Mouse (Mus musculus) stomach, embryonic 16.5 days (tissue): Measurements from ENCODE around the gene Zfp991. TPM values are rescaled to one million over a fixed set of nuclear protein-coding genes. Genes with fewer than 3 reads are reported as not detected.
A peak's percentile ranks its signal among the peaks of the same experiment; 100 is the strongest.
"Not testable (repeated sequence)": the region's sequence is repeated elsewhere in the genome, so short reads cannot be mapped to it uniquely, and the experiment has no call there.

ENCODE experiments used
- ATAC-seq: fragments of 200-750 bp; cut with Nextera tagmentation; 2 replicates; pipeline ENCODE4 v1.8.0; 2017; ENCODE audit warnings: moderate number of reproducible peaks, moderate TSS enrichment; ENCODE audit not compliant: insufficient read depth, low FRiP score
- H3K27ac ChIP-seq: fragments of 300-500 bp; sonication (generic); 2 replicates; pipeline ENCODE4 v1.5.1; 2014; ENCODE audit warnings: low read length
- H3K27me3 ChIP-seq: fragments of 300-500 bp; sonication (generic); 2 replicates; pipeline ENCODE4 v1.6.1; 2014; ENCODE audit warnings: low read length, control low read depth, mixed read lengths; ENCODE audit not compliant: control insufficient read depth, insufficient read depth
- H3K36me3 ChIP-seq: fragments of 300-500 bp; sonication (generic); 2 replicates; pipeline ENCODE4 v1.6.1; 2014; ENCODE audit warnings: low read length; ENCODE audit not compliant: control insufficient read depth, insufficient read depth
- H3K4me1 ChIP-seq: fragments of 300-500 bp; sonication (generic); 2 replicates; pipeline ENCODE4 v1.6.1; 2014; ENCODE audit warnings: low read length, control low read depth, mixed read lengths; ENCODE audit not compliant: control insufficient read depth, insufficient read depth
- H3K4me2 ChIP-seq: fragments of 300-500 bp; sonication (generic); 2 replicates; pipeline ENCODE4 v1.6.1; 2014; ENCODE audit warnings: low read depth, low read length, mixed read lengths
- H3K4me3 ChIP-seq: fragments of 300-500 bp; sonication (generic); replicated peaks from 2 replicates; pipeline ENCODE4 v1.5.1; 2014; ENCODE audit warnings: mild to moderate bottlenecking, low read length
- H3K9ac ChIP-seq: fragments of 300-500 bp; sonication (generic); 2 replicates; pipeline ENCODE4 v1.6.1; 2014; ENCODE audit warnings: low read length
- H3K9me3 ChIP-seq: fragments of 300-500 bp; sonication (generic); replicated peaks from 2 replicates; pipeline ENCODE4 v1.6.1; 2016; ENCODE audit warnings: low read length, control low read depth; ENCODE audit not compliant: control insufficient read depth
- WGBS: fragments of 180-500 bp; shearing (Covaris S2); extraction: QIAGEN DNeasy Blood & Tissue Kit; methylation state at CpG from one replicate; pipeline ENCODE4 v1.1.7; 2014; 5-methylcytosine and 5-hydroxymethylcytosine counted together
- polyA plus RNA-seq: library from polyadenylated mRNA; unstranded; fragments of >200 nt; fragmentation: Nextera tagmentation; extraction: Ambion mirVana; gene quantifications from 2 replicates; pipeline ENCODE4 v1.2.1, GENCODE M21; 2015

The Zfp991 gene
- polyA plus RNA-seq = 5.2 and 6.7 TPM in 2 replicates

DNA sequence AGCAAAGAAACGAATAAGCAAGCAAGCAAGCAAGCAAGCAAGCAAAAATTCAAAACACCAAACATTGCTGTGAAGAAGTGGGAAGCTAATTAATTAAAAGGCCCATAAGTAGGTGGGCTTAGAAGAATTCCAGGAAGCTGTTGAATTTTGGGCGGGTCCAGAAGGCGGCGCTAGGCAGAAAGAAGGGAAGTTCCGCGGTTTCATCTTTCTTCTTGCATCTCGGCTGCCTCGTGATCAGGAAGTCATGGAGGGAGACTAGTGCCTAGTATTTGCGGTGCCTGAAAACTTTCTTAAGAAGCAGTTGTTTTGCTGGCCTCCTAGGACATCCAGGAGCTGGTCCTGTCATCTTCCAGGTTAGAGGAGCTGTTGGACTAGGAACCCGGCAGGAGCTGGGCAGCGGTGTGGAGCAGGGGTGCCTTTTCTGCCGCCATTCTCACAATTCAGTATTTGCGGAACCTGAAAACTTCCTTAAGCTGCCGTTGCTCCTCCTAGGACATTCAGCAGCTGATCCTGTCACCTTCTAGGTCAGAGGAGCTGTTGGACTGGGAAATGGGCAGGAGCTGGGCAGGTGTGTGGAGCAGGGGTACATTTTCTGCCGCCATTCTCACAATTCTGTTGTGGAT is at the start of gene Zfp991:
Gene Zfp991 (plus strand): TSS at position 202 of the 623 bp plus-strand sequence.
- H3K4me2 ChIP-seq, H3K27ac ChIP-seq, H3K27me3 ChIP-seq, H3K4me1 ChIP-seq, H3K36me3 ChIP-seq, ATAC-seq, H3K9me3 ChIP-seq, H3K9ac ChIP-seq: not testable (repeated sequence)
- peak within 1 kb of the TSS; percentile 32 for H3K4me3 ChIP-seq
- WGBS = 32% methylated on average over 2 of the region's 15 CpGs

DNA sequence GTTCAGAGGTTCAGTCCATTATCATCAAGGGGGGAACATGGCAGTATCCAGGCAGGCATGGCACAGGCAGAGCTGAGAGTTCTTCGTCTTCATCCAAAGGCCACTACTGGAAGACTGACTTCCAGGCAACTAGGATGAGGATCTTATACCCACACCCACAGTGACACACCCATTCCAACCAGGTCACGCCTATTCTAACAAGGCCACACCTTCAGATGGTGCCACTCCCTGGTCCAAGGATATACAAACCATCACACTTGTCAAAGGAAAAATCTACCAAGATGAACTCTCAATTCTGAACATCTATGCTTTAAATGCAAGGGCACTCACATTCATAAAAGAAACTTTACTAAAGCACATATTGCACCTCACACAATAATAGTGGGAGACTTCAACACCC is 36.2 kb upstream of the Zfp991 start:
- H3K27me3 ChIP-seq, H3K4me2 ChIP-seq, H3K4me3 ChIP-seq, H3K36me3 ChIP-seq, H3K9me3 ChIP-seq, ATAC-seq, H3K27ac ChIP-seq, H3K4me1 ChIP-seq, H3K9ac ChIP-seq: not testable (repeated sequence)
- 61% methylated on average over 2 of the region's 2 CpGs for WGBS

DNA sequence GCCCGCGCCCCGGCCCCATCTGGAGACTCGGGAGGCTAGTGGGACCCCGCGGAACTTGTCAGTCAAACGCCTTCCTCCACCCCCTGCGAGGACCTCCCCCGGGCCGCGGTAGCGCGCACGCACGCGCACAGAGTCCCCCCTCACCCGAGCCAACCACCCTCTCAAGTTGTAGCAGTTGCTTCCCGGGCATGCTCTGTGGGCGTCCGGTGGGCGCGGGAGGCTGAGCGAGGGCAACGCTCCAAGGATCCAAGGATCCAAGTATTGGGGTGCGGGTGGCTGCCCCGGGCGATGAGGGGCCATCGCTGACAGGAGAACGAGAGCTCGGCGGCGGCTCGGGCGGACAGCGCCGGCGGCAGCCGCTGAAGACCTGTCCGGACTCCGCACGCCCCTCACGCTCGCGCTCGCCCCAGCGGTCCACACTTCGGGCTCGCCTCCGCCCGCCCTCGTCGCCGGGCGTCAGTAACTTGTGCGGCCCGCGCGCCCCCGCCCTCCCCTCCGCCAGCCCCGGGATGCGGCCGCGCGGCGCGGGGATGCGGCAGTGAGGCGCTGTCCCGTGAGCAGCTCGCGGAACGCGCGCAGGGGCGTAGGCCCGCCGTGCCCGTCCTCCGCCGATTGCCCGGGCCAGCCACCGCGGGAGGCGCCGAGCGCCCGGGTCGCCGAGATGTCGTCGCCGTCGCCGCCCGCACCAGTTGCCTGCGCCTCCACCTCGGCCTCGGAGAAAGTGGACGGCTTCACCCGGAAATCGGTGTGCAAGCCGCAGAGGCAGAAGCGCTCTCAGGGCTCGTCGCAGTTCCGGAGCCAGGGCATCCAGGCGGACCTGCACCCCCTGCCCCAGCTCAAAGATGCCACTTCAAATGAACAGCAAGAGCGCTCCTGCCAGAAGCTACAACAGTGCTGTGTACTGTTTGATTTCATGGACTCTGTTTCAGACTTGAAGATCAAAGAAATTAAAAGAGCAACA is 29.9 kb upstream of the Zfp991 start:
- not testable (repeated sequence) for H3K9me3 ChIP-seq, H3K27me3 ChIP-seq, ATAC-seq, H3K36me3 ChIP-seq, H3K27ac ChIP-seq, H3K4me1 ChIP-seq
- WGBS = under 1% methylated on average over 106 of the region's 109 CpGs
- Histone ChIP-seq H3K9ac (peak overlapping the region; percentile 16; the same call in 1 of the 2 replicates), H3K4me3 (peak overlapping the region; percentile 44), H3K4me2 (peak overlapping the region; percentile 59)

DNA sequence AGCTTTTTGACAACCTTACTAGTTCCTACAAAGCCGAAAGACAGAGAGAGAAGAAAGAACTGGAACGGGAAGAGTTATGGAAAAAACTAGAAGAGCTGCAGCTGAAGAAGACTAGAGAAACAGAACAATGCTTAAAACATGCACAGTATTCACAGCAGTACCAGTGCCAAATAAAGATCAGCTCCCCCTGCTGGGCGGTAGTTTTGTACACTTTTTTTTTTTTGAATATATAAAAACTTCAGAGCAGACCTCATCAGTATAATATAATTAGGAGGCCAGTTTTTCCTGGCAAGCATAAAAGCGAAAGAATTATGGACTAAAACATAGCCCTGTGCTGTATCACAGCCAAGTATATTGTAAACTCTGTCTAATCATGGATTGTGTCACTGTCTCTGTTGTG is 28.0 kb upstream of the Zfp991 start:
- 48% methylated on average over 4 of the region's 4 CpGs for WGBS
- H3K4me2 ChIP-seq, H3K9me3 ChIP-seq, ATAC-seq, H3K9ac ChIP-seq, H3K4me3 ChIP-seq, H3K27ac ChIP-seq, H3K36me3 ChIP-seq, H3K27me3 ChIP-seq, H3K4me1 ChIP-seq: not testable (repeated sequence)

DNA sequence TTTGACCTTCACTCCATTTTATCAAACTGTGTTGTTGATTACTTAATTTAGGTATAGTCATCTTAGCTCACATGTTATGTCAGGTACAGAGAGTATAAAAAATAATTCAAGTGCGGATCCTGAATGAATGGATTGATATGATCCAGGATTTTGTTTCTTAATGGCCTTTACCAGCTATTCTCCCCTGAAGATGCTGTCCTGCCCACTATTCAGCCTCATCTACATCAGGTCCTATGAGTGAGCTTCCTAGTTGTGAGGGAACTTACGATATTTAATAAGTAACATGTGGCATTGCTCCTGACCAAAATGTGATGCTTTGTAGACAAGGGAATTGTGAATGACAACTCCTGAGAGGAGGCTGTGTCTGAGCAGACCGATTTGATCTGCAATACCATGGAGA is 14.0 kb upstream of the Zfp991 start:
- not testable (repeated sequence) for H3K36me3 ChIP-seq, H3K9ac ChIP-seq, H3K4me1 ChIP-seq, H3K27ac ChIP-seq, H3K9me3 ChIP-seq, H3K4me3 ChIP-seq, H3K27me3 ChIP-seq, ATAC-seq, H3K4me2 ChIP-seq
- WGBS = 72% methylated on average over 2 of the region's 3 CpGs

DNA sequence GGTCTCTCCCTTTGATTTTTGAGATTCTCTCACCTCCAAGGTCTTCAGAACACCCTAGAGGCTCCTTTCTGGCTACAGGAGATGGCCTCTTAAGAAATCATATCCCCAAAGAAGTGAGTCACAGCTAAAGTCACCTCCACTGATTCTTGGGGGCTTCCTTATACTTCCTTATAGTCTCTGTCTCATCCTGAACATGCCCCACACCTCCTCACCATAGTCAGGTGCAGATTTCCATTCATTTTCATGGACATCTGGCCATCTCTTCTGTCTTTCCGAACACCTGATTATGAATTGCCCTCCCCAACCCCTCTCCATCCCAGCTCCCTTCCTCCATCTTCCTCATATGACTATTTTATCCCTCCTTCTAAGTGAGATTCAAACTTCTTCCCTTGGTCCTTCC is 9.6 kb upstream of the Zfp991 start:
- not testable (repeated sequence) for H3K4me3 ChIP-seq, H3K36me3 ChIP-seq, H3K27me3 ChIP-seq, ATAC-seq, H3K27ac ChIP-seq, H3K4me1 ChIP-seq, H3K9ac ChIP-seq, H3K4me2 ChIP-seq
- WGBS = 73% methylated on average over 1 of the region's 1 CpGs
- peaks cover 10% of the 10 kb centered on the region; the same call in 1 of the 2 replicates for H3K9me3 ChIP-seq

DNA sequence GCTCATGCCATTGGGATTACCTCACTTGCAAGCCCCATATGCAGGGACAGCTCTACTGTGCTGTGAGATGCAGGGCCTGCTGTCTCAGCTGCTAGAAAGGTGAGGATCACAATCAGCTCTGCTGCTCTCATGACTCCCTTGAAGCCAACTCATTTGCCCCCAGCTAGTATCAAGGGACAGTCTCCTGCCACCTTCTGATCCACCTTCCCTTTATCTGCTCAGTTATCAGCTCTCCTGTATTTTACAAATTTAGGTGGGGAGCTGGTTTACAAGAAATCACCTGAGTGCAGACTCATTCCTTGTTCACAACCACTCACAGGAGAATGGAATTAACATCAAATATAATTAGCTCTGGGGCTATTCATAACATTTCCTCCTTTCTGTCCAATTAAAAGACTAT is 8.0 kb upstream of the Zfp991 start:
- not testable (repeated sequence) for ATAC-seq, H3K4me2 ChIP-seq, H3K36me3 ChIP-seq, H3K4me3 ChIP-seq, H3K9ac ChIP-seq, H3K27ac ChIP-seq, H3K27me3 ChIP-seq, H3K4me1 ChIP-seq
- H3K9me3 ChIP-seq = peaks cover 10% of the 10 kb centered on the region; the same call in 1 of the 2 replicates

DNA sequence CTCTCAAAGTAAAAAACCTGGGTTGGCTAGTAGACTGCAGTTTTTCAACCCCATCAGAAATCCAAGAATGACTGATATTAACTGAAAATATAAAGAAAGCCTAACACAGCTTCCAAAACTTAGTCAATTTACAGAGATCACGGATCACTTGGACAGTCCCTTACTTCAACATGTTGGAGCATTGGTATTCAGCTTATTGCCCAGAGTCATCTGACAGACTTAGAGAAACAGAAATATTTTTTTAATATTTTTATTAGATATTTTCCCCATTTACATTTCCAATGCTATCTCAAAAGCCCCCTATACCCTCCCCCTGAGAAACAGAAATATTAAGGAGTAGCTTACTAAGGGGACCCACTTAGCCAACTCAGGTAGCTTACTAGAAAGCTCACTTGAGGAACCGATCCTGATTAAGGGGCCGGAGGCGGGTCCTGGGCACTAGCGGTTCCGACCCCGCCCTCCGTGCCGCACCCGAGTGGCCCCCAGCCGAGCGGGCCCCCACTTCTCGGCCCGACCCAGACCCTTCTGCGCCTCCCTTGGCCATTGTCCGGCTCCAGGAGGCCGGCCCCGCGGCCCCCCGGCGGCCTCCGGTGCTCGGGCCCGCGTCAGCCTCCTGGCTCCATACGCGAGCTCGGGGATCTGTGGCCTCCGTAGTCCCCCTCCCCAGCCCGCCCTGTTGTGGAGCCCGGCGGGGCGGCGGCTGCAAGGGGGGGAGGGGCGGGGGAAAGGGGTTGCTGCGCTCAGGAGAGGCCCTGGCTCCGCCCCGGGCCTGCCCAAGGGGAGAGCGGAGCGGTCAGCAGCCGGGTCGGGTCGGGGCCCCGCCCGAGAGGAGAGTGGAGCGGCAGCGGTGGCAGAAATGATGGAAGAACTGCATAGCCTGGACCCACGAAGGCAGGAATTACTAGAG is 7.2 kb upstream of the Zfp991 start:
- 8% methylated on average over 47 of the region's 48 CpGs for WGBS
- not testable (repeated sequence) for H3K4me1 ChIP-seq, H3K36me3 ChIP-seq, H3K27me3 ChIP-seq, H3K27ac ChIP-seq
- Histone ChIP-seq H3K9me3 (peaks cover 10% of the 10 kb centered on the region; the same call in 1 of the 2 replicates), H3K4me2 (peak overlapping the region; percentile 91), H3K4me3 (peak overlapping the region; percentile 58), H3K9ac (peak overlapping the region; percentile 80)
- peak; percentile 95 for ATAC-seq
